Mouse (Mus musculus) midbrain, embryonic 14.5 days (tissue): ENCODE measurements around the gene 0610040J01Rik. TPM values are rescaled to one million over a fixed set of nuclear protein-coding genes. Genes with fewer than 3 reads are reported as not detected.

ENCODE experiments used
- ATAC-seq: fragments of 200-750 bp; cut with Nextera tagmentation; 2 replicates; pipeline ENCODE4 v1.8.0; 2017; ENCODE audit warnings: moderate number of reproducible peaks, moderate library complexity; ENCODE audit not compliant: low FRiP score, low TSS enrichment
- DNase-seq: peaks from one replicate; pipeline ENCODE4 v3.0.0-alpha.2; 2015
- H3K27ac ChIP-seq: fragments of 300-500 bp; sonication (generic); replicated peaks from 2 replicates; pipeline ENCODE4 v1.5.1; 2014; ENCODE audit warnings: mild to moderate bottlenecking, low read depth, low read length, moderate library complexity
- H3K27me3 ChIP-seq: fragments of 300-500 bp; sonication (generic); 2 replicates; pipeline ENCODE4 v1.6.1; 2014; ENCODE audit warnings: low read length, control low read depth, mixed read lengths; ENCODE audit not compliant: control insufficient read depth, insufficient read depth
- H3K36me3 ChIP-seq: fragments of 300-500 bp; sonication (generic); 2 replicates; pipeline ENCODE4 v1.6.1; 2014; ENCODE audit warnings: low read length, control low read depth; ENCODE audit not compliant: control insufficient read depth, insufficient read depth
- H3K4me1 ChIP-seq: fragments of 300-500 bp; sonication (generic); 2 replicates; pipeline ENCODE4 v1.6.1; 2014; ENCODE audit warnings: mild to moderate bottlenecking, antibody characterized with exemption, low read length, control low read depth; ENCODE audit not compliant: control insufficient read depth, insufficient read depth
- H3K4me2 ChIP-seq: fragments of 300-500 bp; sonication (generic); 2 replicates; pipeline ENCODE4 v1.6.1; 2014; ENCODE audit warnings: mild to moderate bottlenecking, low read length, moderate library complexity
- H3K4me3 ChIP-seq: fragments of 300-500 bp; sonication (generic); replicated peaks from 2 replicates; pipeline ENCODE4 v1.5.1; 2014; ENCODE audit warnings: low read depth, low read length
- H3K9ac ChIP-seq: fragments of 300-500 bp; sonication (generic); replicated peaks from 2 replicates; pipeline ENCODE4 v1.6.1; 2014; ENCODE audit warnings: mild to moderate bottlenecking, low read length, moderate library complexity
- H3K9me3 ChIP-seq: fragments of 300-500 bp; sonication (generic); 2 replicates; pipeline ENCODE4 v1.6.1; 2016; ENCODE audit warnings: low read length, control low read depth, mixed read lengths; ENCODE audit not compliant: control insufficient read depth
- WGBS: fragments of 180-500 bp; shearing (Covaris S2); extraction: QIAGEN DNeasy Blood & Tissue Kit; methylation state at CpG from one replicate; pipeline ENCODE4 v1.1.7; 2014; 5-methylcytosine and 5-hydroxymethylcytosine counted together
- polyA plus RNA-seq: library from polyadenylated mRNA; unstranded; fragments of >200 nt; fragmentation: Nextera tagmentation; extraction: Ambion mirVana; gene quantifications from 2 replicates; pipeline ENCODE4 v1.2.1, GENCODE M21; 2014

Gene 0610040J01Rik
- polyA plus RNA-seq, 1 experiment from 2014 or later, result 1.6 TPM

DNA sequence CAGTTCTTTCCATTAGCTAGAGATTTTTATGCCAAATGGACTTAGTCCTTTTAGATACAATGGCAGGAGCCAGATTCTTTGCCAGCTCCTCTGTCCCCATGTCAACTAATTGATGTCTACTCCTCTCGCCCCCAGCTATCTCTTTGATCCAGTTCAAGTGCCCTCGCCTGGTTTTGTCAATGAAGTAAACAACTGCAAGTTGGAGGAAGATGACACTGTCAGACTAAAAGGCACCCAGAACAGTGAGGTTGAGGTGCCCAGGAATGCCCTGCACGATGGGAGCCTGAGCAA lies 85.6 kb downstream of the 0610040J01Rik start:
- WGBS, result 82% methylated on average over 3 of the region's 3 CpGs
- no peak for DNase-seq
- ATAC-seq, result no peak
- H3K36me3 ChIP-seq, result no peaks in the 10 kb centered on the region
- no peak overlapping the region for H3K4me2 ChIP-seq
- H3K4me1 ChIP-seq, result no peaks in the 10 kb centered on the region
- no peak overlapping the region for H3K9ac ChIP-seq
- no peaks in the 10 kb centered on the region for H3K9me3 ChIP-seq
- H3K4me3 ChIP-seq, result no peak overlapping the region
- H3K27me3 ChIP-seq, result no peaks in the 10 kb centered on the region
- no peak overlapping the region for H3K27ac ChIP-seq

DNA sequence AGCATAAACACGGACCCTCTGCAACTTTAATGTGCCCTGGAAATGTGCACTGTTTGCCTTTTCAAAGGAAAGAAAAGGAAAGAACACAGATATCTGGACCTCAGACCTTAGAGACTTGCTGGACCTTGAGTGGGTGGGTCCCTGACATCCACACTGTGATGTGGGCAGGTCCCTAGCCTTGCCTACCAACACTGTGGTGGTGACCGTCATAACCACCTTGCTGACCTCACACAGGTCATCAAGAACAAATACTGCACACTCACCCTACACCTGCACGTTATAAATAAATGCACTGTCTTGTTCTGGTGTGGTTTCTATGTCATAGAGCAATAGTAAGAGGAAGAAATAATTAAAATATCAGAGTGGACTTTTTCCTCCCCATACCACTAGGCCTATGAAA lies 91.2 kb downstream of the 0610040J01Rik start:
- ATAC-seq (no peak), DNase-seq (no peak)
- no peak overlapping the region for H3K9ac ChIP-seq
- no peaks in the 10 kb centered on the region for H3K4me1 ChIP-seq
- WGBS, result 86% methylated on average over 3 of the region's 3 CpGs
- H3K27ac ChIP-seq, result no peak overlapping the region
- H3K9me3 ChIP-seq, result no peaks in the 10 kb centered on the region
- H3K27me3 ChIP-seq, result no peaks in the 10 kb centered on the region
- no peak overlapping the region for H3K4me3 ChIP-seq
- no peaks in the 10 kb centered on the region for H3K36me3 ChIP-seq
- H3K4me2 ChIP-seq, result no peak overlapping the region

DNA sequence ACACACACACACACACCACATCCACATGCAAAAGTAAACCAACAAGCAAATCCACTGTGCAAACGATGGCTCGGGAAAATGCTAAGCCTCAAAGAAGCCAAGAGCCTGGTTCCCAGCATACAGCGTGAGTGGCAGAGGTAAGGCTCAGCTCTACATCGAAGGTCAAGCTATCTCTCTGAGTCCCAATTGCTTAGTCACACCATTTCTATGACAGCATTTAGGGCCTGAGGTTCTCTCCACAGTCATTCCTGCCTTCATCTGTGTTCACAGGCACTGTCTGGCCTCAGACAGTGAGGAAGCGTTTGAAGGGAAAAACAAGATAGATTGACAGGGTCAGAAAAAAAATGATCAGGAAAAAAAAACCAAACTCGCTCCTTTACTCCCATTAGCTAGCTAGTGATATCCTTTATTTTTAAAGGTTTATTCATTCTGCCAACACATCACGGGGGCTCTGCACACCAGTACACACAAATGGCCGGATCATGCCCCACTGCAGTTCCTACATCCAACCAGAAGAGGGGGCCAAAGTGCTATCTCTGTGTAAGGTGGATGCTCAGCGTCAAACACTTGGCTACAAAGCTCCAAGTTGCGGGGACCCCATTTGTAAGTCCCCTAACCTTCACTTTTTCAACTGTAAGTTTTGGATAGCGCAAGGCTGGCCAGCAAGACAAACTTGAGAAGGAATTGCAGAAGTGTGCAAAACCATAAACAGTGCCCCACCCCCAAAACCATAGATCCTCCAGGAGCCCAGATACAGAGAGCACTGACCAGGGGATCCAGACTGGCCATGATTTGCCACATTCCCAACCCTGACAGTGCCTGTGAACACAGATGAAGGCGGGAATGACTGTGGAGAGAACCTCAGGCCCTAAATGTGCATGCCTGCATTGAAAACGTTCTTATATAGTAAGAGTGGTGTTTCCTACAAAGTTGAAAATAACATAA lies 94.3 kb downstream of the 0610040J01Rik start:
- H3K27ac ChIP-seq, result no peak overlapping the region
- no peaks in the 10 kb centered on the region for H3K4me1 ChIP-seq
- ATAC-seq (peak; percentile 69; the same call in 1 of the 2 replicates), DNase-seq (peak; percentile 92)
- H3K36me3 ChIP-seq, result no peaks in the 10 kb centered on the region
- no peaks in the 10 kb centered on the region for H3K9me3 ChIP-seq
- H3K4me3 ChIP-seq, result no peak overlapping the region
- no peak overlapping the region for H3K4me2 ChIP-seq
- H3K27me3 ChIP-seq, result no peaks in the 10 kb centered on the region
- H3K9ac ChIP-seq, result no peak overlapping the region
- WGBS, result 40% methylated on average over 13 of the region's 13 CpGs

DNA sequence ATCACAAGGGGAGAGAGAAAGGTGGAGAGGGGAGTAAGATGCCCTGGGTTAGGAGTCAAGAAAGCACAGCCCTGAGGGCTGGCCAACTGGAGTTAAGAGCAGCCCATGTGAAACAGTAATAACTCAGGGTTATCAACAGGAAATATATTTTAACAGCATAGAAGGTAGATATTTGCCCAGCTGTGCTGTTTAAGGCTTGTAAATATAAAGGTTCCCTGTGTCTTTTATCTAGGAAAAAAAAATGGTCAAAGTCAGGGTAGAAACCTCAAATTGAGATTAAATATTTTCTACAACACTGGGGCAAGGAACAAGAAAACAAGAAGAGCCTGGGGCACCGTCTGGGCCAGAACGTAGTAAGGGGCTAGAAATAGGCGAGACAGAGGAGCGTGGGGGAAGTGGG lies 95.3 kb downstream of the 0610040J01Rik start:
- no peak for DNase-seq
- Histone ChIP-seq H3K9ac (no peak overlapping the region), H3K4me2 (no peak overlapping the region), H3K4me1 (no peaks in the 10 kb centered on the region), H3K4me3 (no peak overlapping the region), H3K27me3 (no peaks in the 10 kb centered on the region), H3K27ac (no peak overlapping the region), H3K36me3 (no peaks in the 10 kb centered on the region), H3K9me3 (no peaks in the 10 kb centered on the region)
- 74% methylated on average over 4 of the region's 4 CpGs for WGBS
- ATAC-seq, result no peak

DNA sequence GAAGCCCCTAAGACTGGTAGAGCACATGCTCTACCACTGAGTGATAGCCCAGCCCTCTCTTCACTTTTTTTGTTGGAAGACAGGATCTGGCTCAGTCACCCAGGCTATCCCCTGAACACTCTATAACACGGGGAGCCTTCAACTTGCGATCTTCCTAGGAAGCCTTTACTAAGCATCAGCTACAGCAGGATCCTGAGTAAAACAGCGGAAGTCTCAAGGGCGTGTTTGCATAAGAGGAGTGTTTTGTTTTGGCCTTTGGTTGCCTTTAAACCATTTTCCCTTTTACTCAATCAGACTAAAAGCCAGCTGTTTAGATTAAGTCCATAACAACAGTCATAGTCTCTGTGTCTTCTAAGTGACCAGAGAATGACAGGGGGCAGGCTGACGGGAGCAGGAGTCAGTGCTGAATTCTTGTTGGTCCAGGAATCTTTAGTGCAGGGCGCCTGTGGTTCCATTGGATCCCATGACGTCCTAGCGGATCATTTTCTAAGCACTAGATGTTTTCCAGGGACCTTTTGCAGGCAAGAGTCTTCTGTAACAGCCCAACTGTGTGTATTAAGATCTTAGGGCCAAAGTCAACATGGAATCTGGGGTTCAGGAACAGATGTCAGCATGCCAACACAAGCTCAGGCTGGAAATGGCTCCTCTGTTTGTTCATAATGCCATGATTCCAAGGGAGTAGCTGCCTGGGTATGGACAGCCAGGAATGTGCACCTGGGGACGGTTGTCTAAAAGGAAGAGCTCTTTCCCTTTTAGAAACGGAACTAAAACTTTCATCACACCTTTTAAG lies 98.2 kb downstream of the 0610040J01Rik start:
- no peak for DNase-seq
- Histone ChIP-seq H3K36me3 (no peaks in the 10 kb centered on the region), H3K27ac (no peak overlapping the region), H3K9me3 (no peaks in the 10 kb centered on the region), H3K27me3 (no peaks in the 10 kb centered on the region), H3K4me2 (no peak overlapping the region), H3K4me1 (no peaks in the 10 kb centered on the region), H3K9ac (no peak overlapping the region), H3K4me3 (no peak overlapping the region)
- ATAC-seq, result no peak
- WGBS, result 89% methylated on average over 10 of the region's 10 CpGs

DNA sequence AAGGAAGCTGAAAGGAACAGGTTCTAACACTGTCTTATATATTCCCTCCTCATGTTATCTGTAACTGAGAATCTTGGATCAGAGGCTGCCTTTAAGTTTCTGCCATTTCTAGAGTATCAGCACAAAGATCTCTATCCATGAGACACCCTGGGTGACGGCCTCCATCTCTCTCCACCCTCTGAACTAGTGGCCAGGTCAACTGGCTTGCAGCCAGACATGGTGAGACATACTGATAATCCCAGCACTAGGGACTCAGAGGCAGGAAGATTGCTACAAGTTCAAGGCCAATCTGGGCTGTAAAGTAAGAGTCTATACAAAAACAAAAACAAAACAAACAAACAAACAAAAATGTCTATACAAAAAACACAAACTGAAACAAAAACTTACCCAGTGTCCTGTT lies 102.7 kb downstream of the 0610040J01Rik start:
- no peak overlapping the region for H3K27ac ChIP-seq
- no peak overlapping the region for H3K9ac ChIP-seq
- no peak overlapping the region for H3K4me3 ChIP-seq
- ATAC-seq (no peak), DNase-seq (no peak)
- no peak overlapping the region for H3K4me2 ChIP-seq
- WGBS, result 76% methylated on average over 1 of the region's 1 CpGs
- H3K4me1 ChIP-seq, result no peaks in the 10 kb centered on the region
- H3K9me3 ChIP-seq, result no peaks in the 10 kb centered on the region
- no peaks in the 10 kb centered on the region for H3K27me3 ChIP-seq
- no peaks in the 10 kb centered on the region for H3K36me3 ChIP-seq

DNA sequence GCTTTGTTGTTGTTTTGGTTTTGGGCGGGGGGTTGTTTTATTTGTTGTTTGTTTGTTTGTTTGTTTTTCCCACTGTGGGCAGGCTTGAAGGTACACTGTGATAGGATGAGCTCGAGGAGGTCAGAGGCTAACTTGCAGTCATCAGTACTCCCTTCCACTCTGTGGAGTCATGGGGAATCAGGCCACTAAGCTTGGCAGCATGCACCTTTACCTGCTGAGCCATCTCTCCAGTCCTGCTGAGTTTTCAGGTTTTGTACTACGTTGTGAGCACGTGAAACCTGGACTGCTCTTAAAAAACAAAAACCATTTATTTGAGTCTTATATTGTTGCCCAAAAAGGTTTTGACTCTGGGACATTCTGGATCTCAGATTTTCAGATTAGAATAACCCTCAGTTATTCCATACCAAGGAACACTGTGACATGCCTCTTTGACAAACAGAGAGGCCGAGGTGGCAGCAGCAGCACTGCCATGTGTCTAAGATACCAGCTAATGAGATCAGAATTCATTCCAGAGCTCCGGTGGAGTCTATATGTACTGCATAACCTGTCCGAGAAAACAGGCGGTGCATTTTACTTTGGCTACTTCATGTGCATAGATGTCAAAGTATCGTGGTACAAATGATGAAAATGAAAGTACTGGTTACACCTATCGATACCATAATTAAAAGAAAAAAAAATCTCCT lies 104.4 kb downstream of the 0610040J01Rik start:
- Histone ChIP-seq H3K4me1 (no peaks in the 10 kb centered on the region), H3K9me3 (no peaks in the 10 kb centered on the region), H3K9ac (no peak overlapping the region), H3K27ac (no peak overlapping the region), H3K4me3 (no peak overlapping the region), H3K36me3 (no peaks in the 10 kb centered on the region), H3K27me3 (no peaks in the 10 kb centered on the region), H3K4me2 (no peak overlapping the region)
- WGBS, result 93% methylated on average over 10 of the region's 10 CpGs
- ATAC-seq (no peak), DNase-seq (no peak)

DNA sequence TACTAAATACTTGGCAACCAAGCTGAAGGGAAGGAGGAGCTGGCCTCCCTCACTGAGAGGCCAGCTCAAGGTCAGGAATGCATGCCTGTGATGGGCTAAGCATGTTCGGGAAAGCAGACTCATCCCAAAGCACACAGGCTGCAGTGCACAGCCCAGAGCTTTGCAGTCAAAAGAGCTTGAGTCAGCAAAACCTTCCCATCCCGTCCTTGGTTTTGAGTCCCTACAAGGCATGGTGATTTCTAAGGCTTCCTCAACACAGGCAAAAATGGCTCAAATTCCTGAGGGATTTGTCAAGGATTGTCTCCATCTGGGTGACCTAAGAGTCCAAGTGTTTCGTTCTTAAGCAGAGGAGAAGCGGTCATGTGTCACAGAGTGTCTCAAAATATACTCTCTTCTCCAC lies 106.0 kb downstream of the 0610040J01Rik start:
- Histone ChIP-seq H3K9me3 (no peaks in the 10 kb centered on the region), H3K4me1 (no peaks in the 10 kb centered on the region), H3K27ac (no peak overlapping the region), H3K36me3 (no peaks in the 10 kb centered on the region), H3K4me2 (no peak overlapping the region), H3K9ac (no peak overlapping the region), H3K4me3 (no peak overlapping the region), H3K27me3 (no peaks in the 10 kb centered on the region)
- no peak for ATAC-seq
- no peak for DNase-seq
- WGBS, result 84% methylated on average over 4 of the region's 4 CpGs
